Mouse (Mus musculus): ENCODE measurements around the gene Sde2. TPM values are rescaled to one million over a fixed set of nuclear protein-coding genes. Genes with fewer than 3 reads are reported as not detected.

Sde2 gene
- polyA plus RNA-seq, 1 experiment from 2014 or later, result 18.8 TPM

GRCm38 (mm10) chr1:180811596-180812462 lies 39.1 kb upstream of the Sde2 start:
- no peak for DNase-seq (ENCODE audit: low spot score)
- H3K9ac ChIP-seq (ENCODE audit: low read length), result peak overlapping the region; percentile 99
- TF ChIP-seq CTCF (IDR thresholded peaks at IDR 0.05; ENCODE audit: low read depth) (peak; percentile 73), EP300 (optimal IDR thresholded peaks at IDR 0.05) (no peak)
- peak overlapping the region; percentile 100 for H3K27ac ChIP-seq (replicated peaks)
- no peak for ATAC-seq (ENCODE audit: low FRiP score, low TSS enrichment)
- 2% methylated on average over 27 of the region's 27 CpGs for WGBS
- H3K27me3 ChIP-seq (ENCODE audit: control insufficient read depth, insufficient read depth, low read length), result no peaks in the 10 kb centered on the region
- H3K4me3 ChIP-seq (ENCODE audit: low read depth, low read length), result peak overlapping the region; percentile 78
- H3K4me1 ChIP-seq (replicated peaks; ENCODE audit: control insufficient read depth, insufficient read depth), result no peaks in the 10 kb centered on the region
- H3K36me3 ChIP-seq (ENCODE audit: control insufficient read depth, insufficient read depth, low read length), result peaks cover 18% of the 10 kb centered on the region
- H3K9me3 ChIP-seq (ENCODE audit: control insufficient read depth, low read length), result no peaks in the 10 kb centered on the region
- H3K4me2 ChIP-seq (replicated peaks; ENCODE audit: low read depth), result peak overlapping the region; percentile 48

- ATAC-seq (ENCODE audit: low FRiP score, low TSS enrichment), result peak; percentile 13
Measured at GRCm38 (mm10) chr1:180812463-180813408, 38.2 kb upstream of the Sde2 start.

DNA sequence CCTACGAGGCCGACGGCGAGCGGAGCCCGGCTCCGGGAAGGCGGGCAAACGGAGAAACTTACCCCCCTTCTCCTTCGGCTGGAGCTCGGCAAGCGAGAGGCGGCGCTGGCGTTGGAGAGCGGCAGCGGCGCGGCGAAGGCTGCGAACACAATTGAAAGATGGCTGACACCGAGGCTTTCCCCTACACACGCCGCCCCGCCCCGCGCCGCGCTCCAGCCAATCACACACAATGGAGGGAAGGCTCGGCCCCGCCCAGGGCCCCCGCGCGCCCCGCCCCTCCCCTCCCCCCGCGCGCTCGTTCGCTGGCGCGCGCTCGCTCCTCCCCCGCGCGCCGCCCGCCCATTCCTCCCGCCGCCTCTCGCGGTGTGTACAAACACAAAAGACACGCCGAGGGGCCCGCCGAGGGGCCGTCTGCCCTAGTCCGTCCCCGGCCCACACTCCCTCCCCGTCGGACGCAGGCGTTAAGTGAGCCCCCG lies 37.5 kb upstream of the Sde2 start:
- no peaks in the 10 kb centered on the region for H3K27me3 ChIP-seq (ENCODE audit: control insufficient read depth, insufficient read depth, low read length)
- TF ChIP-seq EP300 (optimal IDR thresholded peaks at IDR 0.05) (peak; percentile 18), CTCF (IDR thresholded peaks at IDR 0.05; ENCODE audit: low read depth) (no peak; the same call in 1 of the 2 replicates)
- no peaks in the 10 kb centered on the region for H3K9me3 ChIP-seq (ENCODE audit: control insufficient read depth, low read length)
- H3K4me1 ChIP-seq (replicated peaks; ENCODE audit: control insufficient read depth, insufficient read depth), result no peaks in the 10 kb centered on the region
- DNase-seq (ENCODE audit: low spot score) (peak; percentile 98), ATAC-seq (ENCODE audit: low FRiP score, low TSS enrichment) (peak; percentile 94)
- peak overlapping the region; percentile 80 for H3K4me2 ChIP-seq (replicated peaks; ENCODE audit: low read depth)
- peak overlapping the region; percentile 100 for H3K27ac ChIP-seq (replicated peaks)
- H3K4me3 ChIP-seq (ENCODE audit: low read depth, low read length), result peak overlapping the region; percentile 78
- H3K36me3 ChIP-seq (ENCODE audit: control insufficient read depth, insufficient read depth, low read length), result peaks cover 5% of the 10 kb centered on the region
- H3K9ac ChIP-seq (ENCODE audit: low read length), result peak overlapping the region; percentile 99
- 0% methylated on average over 11 of the region's 65 CpGs for WGBS

More at GRCm38 (mm10) chr1:180812463-180813408, 38.2 kb upstream of the Sde2 start:
- peak overlapping the region; percentile 100 for H3K27ac ChIP-seq (replicated peaks)
- under 1% methylated on average over 62 of the region's 71 CpGs for WGBS
- H3K4me3 ChIP-seq (ENCODE audit: low read depth, low read length), result peak overlapping the region; percentile 78
- no peaks in the 10 kb centered on the region for H3K4me1 ChIP-seq (replicated peaks; ENCODE audit: control insufficient read depth, insufficient read depth)
- no peak for TF ChIP-seq CTCF (IDR thresholded peaks at IDR 0.05; ENCODE audit: low read depth)
- peak; percentile 30 for TF ChIP-seq EP300 (optimal IDR thresholded peaks at IDR 0.05)
- DNase-seq (ENCODE audit: low spot score), result peak; percentile 67
- peaks cover 10% of the 10 kb centered on the region for H3K36me3 ChIP-seq (ENCODE audit: control insufficient read depth, insufficient read depth, low read length)
- peak overlapping the region; percentile 48 for H3K4me2 ChIP-seq (replicated peaks; ENCODE audit: low read depth)
- no peaks in the 10 kb centered on the region for H3K27me3 ChIP-seq (ENCODE audit: control insufficient read depth, insufficient read depth, low read length)
- H3K9me3 ChIP-seq (ENCODE audit: control insufficient read depth, low read length), result no peaks in the 10 kb centered on the region
- peak overlapping the region; percentile 99 for H3K9ac ChIP-seq (ENCODE audit: low read length)

DNA sequence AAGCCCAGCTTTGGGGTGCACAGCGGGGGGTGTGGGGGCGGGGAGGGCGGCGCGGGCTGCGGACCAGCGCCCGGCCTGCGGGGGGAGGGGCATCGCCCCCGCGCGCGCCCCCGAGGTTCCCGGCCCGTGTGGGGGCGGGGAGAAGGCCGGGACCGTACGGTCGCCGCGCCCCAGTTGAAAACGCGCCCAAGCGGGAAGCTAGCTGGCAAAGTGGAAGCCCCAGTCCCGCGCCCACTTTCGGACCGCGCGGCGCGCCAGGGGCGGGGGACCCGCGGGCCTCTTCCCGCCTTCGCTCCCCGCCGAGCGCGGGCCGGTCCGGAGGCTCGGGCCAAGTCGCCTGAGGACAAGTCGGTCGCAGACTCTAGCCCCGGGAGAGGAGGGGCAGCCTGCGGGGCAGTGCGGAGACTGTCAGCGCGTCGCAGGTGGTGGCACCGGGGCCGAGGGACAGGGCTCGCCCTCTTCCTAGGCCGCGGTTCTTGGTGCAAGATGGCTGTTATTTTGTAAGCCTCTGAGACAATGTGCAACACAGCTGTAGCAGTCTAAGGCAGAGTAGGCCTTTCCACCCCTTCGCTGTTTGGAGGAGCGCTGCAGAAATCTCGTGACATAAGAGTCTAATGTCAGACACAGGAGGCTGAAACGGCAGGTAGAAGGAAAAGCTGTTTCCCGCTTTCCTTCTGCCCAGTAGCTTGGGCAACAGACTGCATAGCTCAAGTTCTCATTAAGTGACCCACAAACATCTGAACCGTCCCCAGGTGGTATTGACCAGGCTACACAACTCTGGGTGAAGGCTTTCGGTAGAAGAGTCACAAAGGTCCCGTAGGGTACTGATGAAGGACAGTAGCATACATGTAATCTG lies 36.8 kb upstream of the Sde2 start, which contains the start of gene H3f3a:
H3f3a (minus strand) TSS at position 59 of the 856 bp plus-strand sequence.
- H3K9ac ChIP-seq (ENCODE audit: low read length), result peak within 1 kb of the TSS; percentile 99
- ATAC-seq (ENCODE audit: low FRiP score, low TSS enrichment), result peak; percentile 66
- peaks cover 1% of the 10 kb centered on the region for H3K36me3 ChIP-seq (ENCODE audit: control insufficient read depth, insufficient read depth, low read length)
- 4% methylated on average over 59 of the region's 69 CpGs for WGBS
- H3K4me3 ChIP-seq (ENCODE audit: low read depth, low read length), result peak within 1 kb of the TSS; percentile 78
- H3K9me3 ChIP-seq (ENCODE audit: control insufficient read depth, low read length), result no peaks in the 10 kb centered on the region
- peak within 1 kb of the TSS; percentile 100 for H3K27ac ChIP-seq (replicated peaks)
- H3K4me2 ChIP-seq (replicated peaks; ENCODE audit: low read depth), result peak within 1 kb of the TSS; percentile 80
- H3K4me1 ChIP-seq (replicated peaks; ENCODE audit: control insufficient read depth, insufficient read depth), result no peaks in the 10 kb centered on the region
- no peaks in the 10 kb centered on the region for H3K27me3 ChIP-seq (ENCODE audit: control insufficient read depth, insufficient read depth, low read length)
- TF ChIP-seq CTCF (IDR thresholded peaks at IDR 0.05; ENCODE audit: low read depth) (no peak), EP300 (optimal IDR thresholded peaks at IDR 0.05) (no peak)
- no peak for DNase-seq (ENCODE audit: low spot score)
